Mouse (Mus musculus) midbrain, embryonic 15.5 days (tissue): ENCODE measurements around the gene Olfr118. TPM values are rescaled to one million over a fixed set of nuclear protein-coding genes. Genes with fewer than 3 reads are reported as not detected.
"Not testable (repeated sequence)": the region's sequence is repeated elsewhere in the genome, so short reads cannot be mapped to it uniquely, and the experiment has no call there.

Experiments used
- ATAC-seq: fragments of 200-750 bp; cut with Nextera tagmentation; replicated peaks from 2 replicates; pipeline ENCODE4 v1.8.0; 2017; ENCODE audit warnings: moderate TSS enrichment
- H3K27ac ChIP-seq: fragments of 300-500 bp; sonication (generic); 2 replicates; pipeline ENCODE4 v1.5.1; 2015; ENCODE audit warnings: mild to moderate bottlenecking, inconsistent platforms
- H3K27me3 ChIP-seq: fragments of 300-500 bp; sonication (generic); replicated peaks from 2 replicates; pipeline ENCODE4 v1.6.1; 2015; ENCODE audit warnings: inconsistent platforms
- H3K36me3 ChIP-seq: fragments of 300-500 bp; sonication (generic); replicated peaks from 2 replicates; pipeline ENCODE4 v1.6.1; 2015; ENCODE audit warnings: inconsistent platforms
- H3K4me1 ChIP-seq: fragments of 300-500 bp; sonication (generic); 2 replicates; pipeline ENCODE4 v1.6.1; 2015; ENCODE audit warnings: inconsistent platforms
- H3K4me2 ChIP-seq: fragments of 300-500 bp; sonication (generic); 2 replicates; pipeline ENCODE4 v1.6.1; 2015; ENCODE audit warnings: inconsistent platforms, mild to moderate bottlenecking, moderate library complexity
- H3K4me3 ChIP-seq: fragments of 300-500 bp; sonication (generic); 2 replicates; pipeline ENCODE4 v1.5.1; 2015; ENCODE audit warnings: mild to moderate bottlenecking, inconsistent platforms
- H3K9ac ChIP-seq: fragments of 300-500 bp; sonication (generic); 2 replicates; pipeline ENCODE4 v1.6.1; 2015; ENCODE audit warnings: mild to moderate bottlenecking, inconsistent platforms
- H3K9me3 ChIP-seq: fragments of 300-500 bp; sonication (generic); 2 replicates; pipeline ENCODE4 v1.6.1; 2016; ENCODE audit warnings: inconsistent platforms
- WGBS: fragments of 180-500 bp; shearing (Covaris S2); methylation state at CpG from one replicate; pipeline ENCODE4 v1.1.7; 2015; ENCODE audit warnings: mixed read lengths; 5-methylcytosine and 5-hydroxymethylcytosine counted together
- polyA plus RNA-seq: library from polyadenylated mRNA; unstranded; fragments of >200 nt; fragmentation: Nextera tagmentation; extraction: Ambion mirVana; gene quantifications from 2 replicates; pipeline ENCODE4 v1.2.1, GENCODE M21; 2015

The Olfr118 gene
- polyA plus RNA-seq, result not detected in 2 replicates

- no peaks in the 10 kb centered on the region for H3K4me1 ChIP-seq
- no peaks in the 10 kb centered on the region for H3K9me3 ChIP-seq
- no peaks in the 10 kb centered on the region for H3K27me3 ChIP-seq
- WGBS, result 65% methylated on average over 2 of the region's 2 CpGs
- no peak within 1 kb of the TSS for H3K4me3 ChIP-seq
- H3K4me2 ChIP-seq, result no peak within 1 kb of the TSS
- no peak within 1 kb of the TSS for H3K27ac ChIP-seq
- no peak for ATAC-seq
- H3K36me3 ChIP-seq, result no peaks in the 10 kb centered on the region
- H3K9ac ChIP-seq, result no peak within 1 kb of the TSS
These were observed at the start of gene Olfr118 for GRCm38 (mm10) chr17:37666688-37667087. Gene Olfr118, plus strand, starts transcription at chr17:37666988.

DNA sequence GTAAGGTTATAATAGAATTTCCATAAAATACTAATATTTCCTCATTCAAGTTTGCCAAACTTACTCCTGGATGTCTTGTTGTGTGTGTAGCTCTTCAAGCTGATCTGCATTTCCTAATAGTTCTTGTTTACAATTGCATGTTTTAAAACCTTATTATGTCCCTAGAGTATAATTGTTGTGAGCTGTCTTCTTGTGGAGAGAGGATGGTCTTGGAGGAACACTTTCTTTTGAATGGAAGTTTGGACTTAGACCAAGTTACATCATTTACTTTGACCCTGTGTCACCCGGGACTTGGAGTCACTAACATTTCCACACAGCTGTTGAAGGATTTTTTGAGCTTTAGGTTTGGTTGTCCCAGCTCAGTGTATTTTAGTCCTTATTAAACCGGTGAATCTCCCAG lies 39.8 kb upstream of the Olfr118 start, which contains the start of the genes Olfr115 and Olfr116:
TSS of gene Olfr115 (minus strand) at position 101 of the 400 bp plus-strand sequence.
TSS of gene Olfr116 (minus strand) at position 191 of the 400 bp plus-strand sequence.
- no peak within 1 kb of the TSS for H3K4me2 ChIP-seq
- H3K4me1 ChIP-seq, result no peaks in the 10 kb centered on the region
- H3K9me3 ChIP-seq, result no peaks in the 10 kb centered on the region
- H3K4me3 ChIP-seq, result no peak within 1 kb of the TSS
- H3K36me3 ChIP-seq, result no peaks in the 10 kb centered on the region
- ATAC-seq, result no peak
- 84% methylated on average over 2 of the region's 2 CpGs for WGBS
- H3K27me3 ChIP-seq, result no peaks in the 10 kb centered on the region
- H3K9ac ChIP-seq, result no peak within 1 kb of the TSS
- H3K27ac ChIP-seq, result no peak within 1 kb of the TSS

GRCm38 (mm10) chr17:37663682-37664081 lies 3.1 kb upstream of the Olfr118 start, which contains the start of gene Olfr117:
Gene Olfr117, minus strand, starts transcription at chr17:37663782.
- no peak within 1 kb of the TSS for H3K4me2 ChIP-seq
- ATAC-seq, result no peak
- WGBS, result 60% methylated on average over 1 of the region's 1 CpGs

DNA sequence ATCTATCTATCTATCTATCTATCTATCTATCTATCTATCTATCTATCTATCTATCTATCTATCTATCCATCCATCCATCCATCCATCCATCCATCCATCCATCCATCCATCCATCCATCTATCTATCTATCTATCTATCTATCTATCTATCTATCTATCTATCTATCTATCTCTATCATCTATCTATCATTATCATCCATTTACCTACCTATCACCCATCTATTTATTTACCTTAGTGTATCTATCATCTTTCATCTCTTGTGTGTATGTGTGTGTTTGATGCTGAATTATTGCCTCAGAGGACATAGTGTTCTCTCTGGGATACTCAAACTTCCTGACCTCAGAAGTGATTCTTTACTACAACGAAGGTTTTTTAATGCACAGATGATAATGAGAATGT lies 29.5 kb downstream of the Olfr118 start, which contains the start of gene Olfr119:
TSS of gene Olfr119 (plus strand) at position 301 of the 400 bp plus-strand sequence.
- not testable (repeated sequence) for H3K9me3 ChIP-seq, H3K9ac ChIP-seq, H3K4me3 ChIP-seq, H3K36me3 ChIP-seq, H3K4me2 ChIP-seq, H3K4me1 ChIP-seq, H3K27ac ChIP-seq, ATAC-seq, H3K27me3 ChIP-seq
- 72% methylated on average over 1 of the region's 1 CpGs for WGBS

More at GRCm38 (mm10) chr17:37663682-37664081, 3.1 kb upstream of the Olfr118 start, which contains the start of gene Olfr117:
- H3K4me1 ChIP-seq, result no peaks in the 10 kb centered on the region
- no peak within 1 kb of the TSS for H3K4me3 ChIP-seq
- no peaks in the 10 kb centered on the region for H3K36me3 ChIP-seq
- H3K27ac ChIP-seq, result no peak within 1 kb of the TSS
- no peak within 1 kb of the TSS for H3K9ac ChIP-seq
- no peaks in the 10 kb centered on the region for H3K27me3 ChIP-seq
- no peaks in the 10 kb centered on the region for H3K9me3 ChIP-seq

DNA sequence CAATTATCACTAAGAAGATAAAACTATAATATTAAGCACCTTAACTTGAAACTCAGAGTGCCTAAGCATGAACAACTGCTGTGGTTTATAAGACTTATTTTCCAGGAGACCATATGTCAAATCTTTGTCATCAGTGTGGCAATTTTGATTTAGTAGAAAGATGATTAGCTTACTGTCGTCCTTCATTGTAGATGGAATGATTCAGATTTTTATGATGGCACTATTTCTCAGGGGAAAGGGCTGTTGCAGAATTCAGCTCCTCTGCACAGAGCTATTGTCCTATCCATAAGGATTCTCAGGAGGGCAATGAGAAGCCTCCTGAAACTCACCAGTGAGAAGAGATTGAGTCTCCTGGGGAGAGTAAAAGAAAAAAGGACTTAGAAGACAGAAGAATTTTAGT lies 54.7 kb downstream of the Olfr118 start, which contains the start of gene Olfr120:
TSS of gene Olfr120 (plus strand) at position 301 of the 400 bp plus-strand sequence.
- Histone ChIP-seq H3K4me2 (no peak within 1 kb of the TSS), H3K9me3 (no peaks in the 10 kb centered on the region), H3K4me1 (no peaks in the 10 kb centered on the region), H3K27me3 (no peaks in the 10 kb centered on the region), H3K36me3 (no peaks in the 10 kb centered on the region), H3K4me3 (no peak within 1 kb of the TSS), H3K27ac (no peak within 1 kb of the TSS), H3K9ac (no peak within 1 kb of the TSS)
- ATAC-seq, result no peak
- WGBS, result 64% methylated on average over 1 of the region's 1 CpGs

Other genes starting within 250 kb of the Olfr118 start
- gene Olfr108, start 221.5 kb upstream of the Olfr118 start, polyA plus RNA-seq, result not detected in 2 replicates
- gene Olfr109, start 208.1 kb upstream of the Olfr118 start, polyA plus RNA-seq, result not detected in 2 replicates
- not detected in 2 replicates for gene H2-M2, start 183.4 kb upstream of the Olfr118 start, polyA plus RNA-seq
- not detected in 2 replicates for gene Olfr110, start 174.5 kb upstream of the Olfr118 start, polyA plus RNA-seq
- gene Olfr111, start 159.0 kb upstream of the Olfr118 start, polyA plus RNA-seq, result not detected in 2 replicates
- gene Olfr112, start 97.5 kb upstream of the Olfr118 start, polyA plus RNA-seq, result not detected in 2 replicates
- not detected in 2 replicates for gene Olfr113, start 89.3 kb upstream of the Olfr118 start, polyA plus RNA-seq
- gene Olfr114, start 74.2 kb upstream of the Olfr118 start, polyA plus RNA-seq, result not detected in 2 replicates
- not detected in 2 replicates for gene Olfr115, start 39.9 kb upstream of the Olfr118 start, polyA plus RNA-seq
- not detected in 2 replicates for gene Olfr116, start 39.8 kb upstream of the Olfr118 start, polyA plus RNA-seq
- gene Olfr117, start 3.2 kb upstream of the Olfr118 start, polyA plus RNA-seq, result not detected in 2 replicates
- not detected in 2 replicates for gene Olfr119, start 29.6 kb downstream of the Olfr118 start, polyA plus RNA-seq
- not detected in 2 replicates for gene Olfr120, start 54.8 kb downstream of the Olfr118 start, polyA plus RNA-seq
- gene Olfr121, start 81.9 kb downstream of the Olfr118 start, polyA plus RNA-seq, result not detected in 2 replicates
- gene Olfr122, start 101.6 kb downstream of the Olfr118 start, polyA plus RNA-seq, result not detected in 2 replicates
- gene Olfr123, start 126.5 kb downstream of the Olfr118 start, polyA plus RNA-seq, result not detected in 2 replicates
- gene Olfr124, start 132.9 kb downstream of the Olfr118 start, polyA plus RNA-seq, result not detected in 2 replicates
- gene Olfr125, start 166.0 kb downstream of the Olfr118 start, polyA plus RNA-seq, result not detected in 2 replicates
- gene Olfr126, start 180.5 kb downstream of the Olfr118 start, polyA plus RNA-seq, result not detected in 2 replicates
- not detected in 2 replicates for gene Olfr127, start 233.4 kb downstream of the Olfr118 start, polyA plus RNA-seq